Mouse (Mus musculus) erythroblast, embryonic 14.5 days (primary cell): ENCODE data around the gene Med14.

Experiments
- GATA1 ChIP-seq: IDR thresholded peaks from 2 replicates; pipeline ENCODE4 v1.6.1; 2012; ENCODE audit warnings: low read length, inconsistent platforms, mixed read lengths
- TAL1 ChIP-seq: IDR thresholded peaks from 3 replicates; pipeline ENCODE4 v1.6.1; 2012; ENCODE audit warnings: low read length, inconsistent platforms, mixed read lengths

GRCm38 (mm10) chrX:12653879-12654278 lies 108.0 kb downstream of the Med14 start:
- no peak for TF ChIP-seq GATA1
- TF ChIP-seq TAL1 = no peak
